Mouse (Mus musculus) CH12.LX (cell line): ENCODE data around the gene Zfp747.

Experiments
- CTCF ChIP-seq, 2 experiments: IDR thresholded peaks in 1 of 2; conservative IDR thresholded peaks in 1 of 2; 2 replicates each; pipeline ENCODE4 v1.5.1; 2011 to 2012; ENCODE audit warnings: low read depth in 2 of 2, low read length in 2 of 2, improper control_type of control experiment in 1 of 2, inconsistent platforms in 1 of 2, mild to moderate bottlenecking in 1 of 2, moderate library complexity in 1 of 2
- MXI1 ChIP-seq: IDR thresholded peaks from 2 replicates; pipeline ENCODE4 v1.6.1; 2011; ENCODE audit warnings: mild to moderate bottlenecking, low read depth, low read length, improper control_type of control experiment
- POLR2A ChIP-seq: IDR thresholded peaks from 2 replicates; pipeline ENCODE4 v1.6.1; 2011; ENCODE audit warnings: low read depth, mild to moderate bottlenecking, improper control_type of control experiment, low read length

GRCm38 (mm10) chr7:127344371-127344770, 31.5 kb downstream of the Zfp747 start:
- TF ChIP-seq MXI1 (no peak), POLR2A (no peak), CTCF (conservative IDR thresholded peaks at IDR 0.05 in 1 of 2, IDR thresholded peaks at IDR 0.05 in 1 of 2; ENCODE audit: low read depth in 2 of 2, low read length in 2 of 2) (no peak)
